Comparison of ENCODE assay signal across 1 mouse cellular context in genomic region chr16:4682628-4683179, GRCm38 (mm10).
A peak's percentile ranks its signal among the peaks of the same experiment; 100 is the strongest.
TF ChIP-seq lines count a peak whose summit lies in the region.

No protein-coding gene starts in this region.

TF ChIP-seq in MEL, 35 proteins besides CTCF, POLR2A, EP300 and RAD21:
- no peak; the same call in 1 of the 2 replicates for TF ChIP-seq SIN3A (IDR thresholded peaks at IDR 0.05; ENCODE audit: low read length)
- peak; percentile 52; the same call in 1 of the 2 replicates for TF ChIP-seq MXI1 (IDR thresholded peaks at IDR 0.05; ENCODE audit: low read depth, low read length)
- TF ChIP-seq USF1 (IDR thresholded peaks at IDR 0.05; ENCODE audit: low read depth, low read length), result peak; percentile 78
- TF ChIP-seq MAX (IDR thresholded peaks at IDR 0.05; ENCODE audit: low read length), result peak; percentile 83
- peak; percentile 79; the same call in 1 of the 2 replicates for TF ChIP-seq MYC (IDR thresholded peaks at IDR 0.05; ENCODE audit: low read depth, low read length)
- peak; percentile 44; the same call in 1 of the 2 replicates for TF ChIP-seq ETS1 (IDR thresholded peaks at IDR 0.05; ENCODE audit: low read depth, low read length)
- no peak for TF ChIP-seq E2F4 (IDR thresholded peaks at IDR 0.05; ENCODE audit: borderline replicate concordance, low read depth, low read length)
- peak; percentile 53; the same call in 1 of the 2 replicates for TF ChIP-seq ZNF384 (IDR thresholded peaks at IDR 0.05; ENCODE audit: low read depth, low read length)
- peak; percentile 20; the same call in 1 of the 2 replicates for TF ChIP-seq GATA1 (IDR thresholded peaks at IDR 0.05; ENCODE audit: low read depth, low read length)
- peak; percentile 69; the same call in 1 of the 2 replicates for TF ChIP-seq RCOR1 (IDR thresholded peaks at IDR 0.05; ENCODE audit: low read depth, low read length)
- TF ChIP-seq TCF12 (IDR thresholded peaks at IDR 0.05; ENCODE audit: low read depth, low read length), result peak; percentile 56; the same call in 1 of the 2 replicates
TF ChIP-seq in MEL: peak in this region for 9.
